Mouse (Mus musculus): Measurements from ENCODE around the gene Tgfb1i1. TPM values are rescaled to one million over a fixed set of nuclear protein-coding genes. Genes with fewer than 3 reads are reported as not detected.
A peak's percentile ranks its signal among the peaks of the same experiment; 100 is the strongest.

The Tgfb1i1 gene
- polyA plus RNA-seq, 1 experiment from 2014 or later: 27.9 TPM

GRCm38 (mm10) chr7:128248081-128249042, 1.8 kb downstream of the Tgfb1i1 start:
- Histone ChIP-seq H3K27ac (no peak overlapping the region), H3K27me3 (peaks cover 11% of the 10 kb centered on the region), H3K9ac (no peak overlapping the region; the same call in 1 of the 2 replicates), H3K4me1 (replicated peaks) (peaks cover 36% of the 10 kb centered on the region), H3K36me3 (peaks cover 16% of the 10 kb centered on the region), H3K4me2 (peak overlapping the region; percentile 62), H3K4me3 (peak overlapping the region; percentile 41; the same call in 1 of the 2 replicates), H3K9me3 (no peaks in the 10 kb centered on the region)
- ATAC-seq (ENCODE audit: low FRiP score): no peak
- 81% methylated on average over 10 of the region's 10 CpGs for WGBS

GRCm38 (mm10) chr7:128249998-128250397, 3.4 kb downstream of the Tgfb1i1 start:
- H3K4me3 ChIP-seq: no peak overlapping the region
- H3K4me1 ChIP-seq (replicated peaks): peaks cover 36% of the 10 kb centered on the region
- no peaks in the 10 kb centered on the region for H3K9me3 ChIP-seq
- no peak overlapping the region for H3K27ac ChIP-seq
- WGBS: 75% methylated on average over 5 of the region's 5 CpGs
- no peak overlapping the region for H3K9ac ChIP-seq
- peaks cover 4% of the 10 kb centered on the region for H3K36me3 ChIP-seq
- ATAC-seq (ENCODE audit: low FRiP score): no peak
- no peak overlapping the region for H3K4me2 ChIP-seq
- peaks cover 11% of the 10 kb centered on the region for H3K27me3 ChIP-seq

- Histone ChIP-seq H3K4me1 (replicated peaks) (peaks cover 22% of the 10 kb centered on the region), H3K27ac (no peak overlapping the region), H3K9me3 (no peaks in the 10 kb centered on the region), H3K36me3 (peaks cover 3% of the 10 kb centered on the region), H3K9ac (peak overlapping the region; percentile 68; the same call in 1 of the 2 replicates), H3K27me3 (peaks cover 9% of the 10 kb centered on the region), H3K4me2 (peak overlapping the region; percentile 59), H3K4me3 (0 out of 2 replicates have a peak overlapping the region, but pooled peaks have one; percentile 38)
- WGBS: 65% methylated on average over 12 of the region's 12 CpGs
- ATAC-seq (ENCODE audit: low FRiP score): no peak
Observed at GRCm38 (mm10) chr7:128251946-128252345, 5.3 kb downstream of the Tgfb1i1 start.

GRCm38 (mm10) chr7:128252609-128253008, 6.0 kb downstream of the Tgfb1i1 start:
- Histone ChIP-seq H3K36me3 (peaks cover 3% of the 10 kb centered on the region), H3K4me3 (peak overlapping the region; percentile 38), H3K4me2 (peak overlapping the region; percentile 59), H3K9ac (peak overlapping the region; percentile 68), H3K9me3 (no peaks in the 10 kb centered on the region), H3K27me3 (peaks cover 9% of the 10 kb centered on the region), H3K4me1 (replicated peaks) (peaks cover 17% of the 10 kb centered on the region), H3K27ac (no peak overlapping the region)
- ATAC-seq (ENCODE audit: low FRiP score): peak; percentile 69
- WGBS: 11% methylated on average over 24 of the region's 24 CpGs

GRCm38 (mm10) chr7:128254978-128255377, 8.4 kb downstream of the Tgfb1i1 start:
- Histone ChIP-seq H3K9ac (no peak overlapping the region), H3K9me3 (no peaks in the 10 kb centered on the region), H3K4me1 (replicated peaks) (peaks cover 14% of the 10 kb centered on the region), H3K27ac (no peak overlapping the region), H3K27me3 (peaks cover 9% of the 10 kb centered on the region), H3K4me2 (no peak overlapping the region), H3K4me3 (no peak overlapping the region), H3K36me3 (peaks cover 1% of the 10 kb centered on the region)
- 63% methylated on average over 2 of the region's 2 CpGs for WGBS
- no peak for ATAC-seq (ENCODE audit: low FRiP score)

GRCm38 (mm10) chr7:128255757-128256156, 9.1 kb downstream of the Tgfb1i1 start:
- peaks cover 9% of the 10 kb centered on the region for H3K27me3 ChIP-seq
- H3K9ac ChIP-seq: no peak overlapping the region
- WGBS: 88% methylated on average over 5 of the region's 5 CpGs
- no peaks in the 10 kb centered on the region for H3K9me3 ChIP-seq
- H3K4me2 ChIP-seq: no peak overlapping the region
- H3K27ac ChIP-seq: no peak overlapping the region
- no peak for ATAC-seq (ENCODE audit: low FRiP score)
- H3K4me1 ChIP-seq (replicated peaks): peaks cover 14% of the 10 kb centered on the region
- no peaks in the 10 kb centered on the region for H3K36me3 ChIP-seq
- H3K4me3 ChIP-seq: no peak overlapping the region

- no peak overlapping the region for H3K27ac ChIP-seq
- peaks cover 11% of the 10 kb centered on the region for H3K4me1 ChIP-seq (replicated peaks)
- no peaks in the 10 kb centered on the region for H3K36me3 ChIP-seq
- H3K27me3 ChIP-seq: peaks cover 3% of the 10 kb centered on the region
- no peak overlapping the region for H3K4me2 ChIP-seq
- no peaks in the 10 kb centered on the region; the same call in 1 of the 2 replicates for H3K9me3 ChIP-seq
- no peak for ATAC-seq (ENCODE audit: low FRiP score)
- H3K4me3 ChIP-seq: no peak overlapping the region
- WGBS: 53% methylated on average over 5 of the region's 5 CpGs
- H3K9ac ChIP-seq: no peak overlapping the region
Observed at GRCm38 (mm10) chr7:128256783-128257334, 10.2 kb downstream of the Tgfb1i1 start.

- no peak within 1 kb of the TSS for H3K4me2 ChIP-seq
- H3K27ac ChIP-seq: no peak within 1 kb of the TSS
- H3K9me3 ChIP-seq: no peaks in the 10 kb centered on the region; the same call in 1 of the 2 replicates
- H3K36me3 ChIP-seq: peaks cover under 1% of the 10 kb centered on the region
- no peak within 1 kb of the TSS for H3K4me3 ChIP-seq
- H3K9ac ChIP-seq: no peak within 1 kb of the TSS
- 88% methylated on average over 6 of the region's 6 CpGs for WGBS
- ATAC-seq (ENCODE audit: low FRiP score): no peak
- H3K4me1 ChIP-seq (replicated peaks): no peaks in the 10 kb centered on the region
- H3K27me3 ChIP-seq: no peaks in the 10 kb centered on the region
Observed at GRCm38 (mm10) chr7:128265411-128265810, 18.8 kb downstream of the Tgfb1i1 start, which contains the start of gene Slc5a2. Gene Slc5a2, plus strand, starts transcription at chr7:128265657.

GRCm38 (mm10) chr7:128266056-128266455, 19.4 kb downstream of the Tgfb1i1 start:
- Histone ChIP-seq H3K9ac (no peak overlapping the region), H3K27ac (no peak overlapping the region), H3K36me3 (peaks cover 7% of the 10 kb centered on the region), H3K9me3 (no peaks in the 10 kb centered on the region; the same call in 1 of the 2 replicates), H3K4me2 (no peak overlapping the region), H3K4me3 (no peak overlapping the region), H3K27me3 (no peaks in the 10 kb centered on the region), H3K4me1 (replicated peaks) (no peaks in the 10 kb centered on the region)
- 90% methylated on average over 5 of the region's 5 CpGs for WGBS
- ATAC-seq (ENCODE audit: low FRiP score): no peak

GRCm38 (mm10) chr7:128267391-128267790, 20.8 kb downstream of the Tgfb1i1 start:
- Histone ChIP-seq H3K9me3 (no peaks in the 10 kb centered on the region), H3K4me3 (no peak overlapping the region), H3K4me2 (no peak overlapping the region), H3K27me3 (no peaks in the 10 kb centered on the region), H3K27ac (no peak overlapping the region), H3K9ac (no peak overlapping the region), H3K36me3 (peaks cover 21% of the 10 kb centered on the region), H3K4me1 (replicated peaks) (no peaks in the 10 kb centered on the region)
- no peak for ATAC-seq (ENCODE audit: low FRiP score)
- WGBS: 67% methylated on average over 13 of the region's 13 CpGs

- H3K27ac ChIP-seq: no peak overlapping the region
- H3K4me2 ChIP-seq: no peak overlapping the region
- no peak overlapping the region for H3K4me3 ChIP-seq
- no peaks in the 10 kb centered on the region for H3K9me3 ChIP-seq
- peaks cover 24% of the 10 kb centered on the region for H3K36me3 ChIP-seq
- ATAC-seq (ENCODE audit: low FRiP score): no peak
- WGBS: 83% methylated on average over 7 of the region's 7 CpGs
- no peak overlapping the region for H3K9ac ChIP-seq
- no peaks in the 10 kb centered on the region for H3K4me1 ChIP-seq (replicated peaks)
- no peaks in the 10 kb centered on the region for H3K27me3 ChIP-seq
Observed at GRCm38 (mm10) chr7:128267813-128268212, 21.2 kb downstream of the Tgfb1i1 start.

- no peak for ATAC-seq (ENCODE audit: low FRiP score)
- no peaks in the 10 kb centered on the region for H3K27me3 ChIP-seq
- H3K9ac ChIP-seq: no peak overlapping the region
- no peak overlapping the region for H3K4me3 ChIP-seq
- peaks cover 50% of the 10 kb centered on the region for H3K36me3 ChIP-seq
- no peak overlapping the region for H3K4me2 ChIP-seq
- H3K4me1 ChIP-seq (replicated peaks): no peaks in the 10 kb centered on the region
- 65% methylated on average over 13 of the region's 13 CpGs for WGBS
- H3K9me3 ChIP-seq: no peaks in the 10 kb centered on the region
- H3K27ac ChIP-seq: no peak overlapping the region
Observed at GRCm38 (mm10) chr7:128270431-128270850, 23.8 kb downstream of the Tgfb1i1 start.

Data from hindbrain, embryonic 13.5 days (tissue).